Mouse (Mus musculus): ENCODE measurements around the gene Chst3.

DNA sequence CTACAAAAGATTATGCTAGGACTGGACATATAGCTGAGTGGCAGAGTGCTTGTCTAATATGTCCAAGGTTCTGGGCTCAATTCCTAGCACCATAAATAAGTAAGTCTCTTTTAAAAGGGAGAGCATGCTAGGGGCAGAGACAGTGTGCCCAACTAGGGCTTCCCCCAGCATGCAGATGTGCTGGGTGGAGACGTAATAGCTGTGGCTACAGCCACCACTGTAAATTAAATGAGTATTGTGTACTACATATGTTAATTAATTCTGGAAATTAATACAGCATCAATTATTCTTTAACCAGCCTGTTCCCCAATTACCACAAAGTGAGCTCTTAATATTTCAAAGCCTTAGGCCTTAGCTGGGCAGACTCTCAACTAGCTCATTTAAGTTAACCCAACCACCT is 54.2 kb downstream of the Chst3 start:
- TF ChIP-seq EP300 (IDR thresholded peaks at IDR 0.05; ENCODE audit: low read depth) (no peak), CTCF (IDR thresholded peaks at IDR 0.05; ENCODE audit: low read depth) (no peak)

Data from heart, postnatal 0 days (tissue).